Mouse (Mus musculus) thymus, postnatal 10 days (tissue): ENCODE measurements around the gene Ndufv2.

ENCODE experiments used
- DNase-seq, 2 experiments: peaks; one replicate each; pipeline ENCODE4 v3.0.0; 2021; ENCODE audit warnings: low spot score in 2 of 2

Ndufv2 gene

GRCm38 (mm10) chr17:66101380-66102330 is at the start of gene Ndufv2:
Gene Ndufv2 (minus strand): TSS chr17:66101559.
- peak; percentile 86 to 93 for DNase-seq

GRCm38 (mm10) chr17:66131212-66131611 is 29.9 kb upstream of the Ndufv2 start:
- peak; percentile 18 to 35 for DNase-seq

GRCm38 (mm10) chr17:66130371-66130770 is 29.0 kb upstream of the Ndufv2 start:
- DNase-seq = no peak

- DNase-seq = no peak
Observed at GRCm38 (mm10) chr17:66125211-66125610, 23.9 kb upstream of the Ndufv2 start.

GRCm38 (mm10) chr17:66123816-66124610 is 22.7 kb upstream of the Ndufv2 start:
- no peak for DNase-seq

DNA sequence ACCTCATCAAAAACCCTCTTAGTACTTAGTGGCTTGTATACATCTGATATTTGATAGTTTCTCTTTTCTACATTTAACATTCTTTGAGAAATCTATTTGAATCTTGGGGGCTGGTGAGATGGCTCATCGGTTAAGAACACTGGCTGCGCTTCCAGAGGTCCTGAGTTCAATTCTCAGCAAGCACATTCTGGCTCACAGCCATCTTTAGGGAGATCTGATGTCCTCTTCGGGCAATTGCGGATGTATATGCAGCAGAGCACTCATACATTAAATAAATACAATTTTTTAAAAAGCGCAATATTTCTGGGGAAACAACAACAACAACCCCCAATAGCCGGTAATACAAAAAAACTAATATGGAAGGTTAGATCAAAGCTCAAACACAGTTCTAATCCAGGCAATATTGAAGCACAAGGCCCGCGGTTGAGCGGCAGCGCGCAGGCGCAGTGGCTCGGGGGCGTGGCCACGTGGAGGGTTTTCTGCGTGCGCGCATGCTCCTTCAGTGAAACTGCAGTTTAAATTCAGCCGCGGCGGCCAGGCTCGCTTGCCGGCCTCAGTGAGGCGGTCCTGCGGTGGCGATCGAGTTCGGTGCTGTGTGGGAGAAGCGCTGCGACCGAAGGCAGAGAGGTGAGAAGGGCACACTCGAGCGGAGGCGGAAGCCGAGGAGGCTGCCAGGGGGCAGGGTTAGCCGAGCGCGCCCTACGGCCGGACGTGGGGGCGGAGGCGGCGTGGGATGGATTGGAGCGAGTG is 21.9 kb upstream of the Ndufv2 start, which contains the start of gene Ddx11:
Gene Ddx11, plus strand, starts transcription at position 455 of the 750 bp plus-strand sequence.
- peak; percentile 80 to 93 for DNase-seq

GRCm38 (mm10) chr17:66120701-66121100 is 19.3 kb upstream of the Ndufv2 start:
- no peak for DNase-seq

DNA sequence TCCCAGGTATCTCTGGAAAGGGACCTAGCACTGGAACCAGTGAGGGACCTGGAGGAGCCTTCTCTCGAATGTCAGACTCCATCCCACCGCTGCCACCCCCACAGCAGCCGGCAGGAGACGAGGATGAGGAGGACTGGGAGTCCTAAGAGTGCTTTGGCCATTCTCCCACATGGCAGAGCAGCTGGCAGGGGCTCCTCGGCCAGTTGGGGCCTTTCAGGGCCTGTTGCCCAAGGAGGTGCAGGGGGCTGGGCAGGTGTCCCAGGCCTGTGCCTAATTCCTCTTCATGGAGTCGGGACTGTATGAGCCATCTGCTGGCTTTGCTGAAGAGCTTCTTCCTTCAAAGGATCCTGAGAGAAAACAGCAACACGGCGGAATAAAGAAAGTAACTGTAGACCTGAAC is 17.6 kb upstream of the Ndufv2 start:
- DNase-seq = no peak

DNA sequence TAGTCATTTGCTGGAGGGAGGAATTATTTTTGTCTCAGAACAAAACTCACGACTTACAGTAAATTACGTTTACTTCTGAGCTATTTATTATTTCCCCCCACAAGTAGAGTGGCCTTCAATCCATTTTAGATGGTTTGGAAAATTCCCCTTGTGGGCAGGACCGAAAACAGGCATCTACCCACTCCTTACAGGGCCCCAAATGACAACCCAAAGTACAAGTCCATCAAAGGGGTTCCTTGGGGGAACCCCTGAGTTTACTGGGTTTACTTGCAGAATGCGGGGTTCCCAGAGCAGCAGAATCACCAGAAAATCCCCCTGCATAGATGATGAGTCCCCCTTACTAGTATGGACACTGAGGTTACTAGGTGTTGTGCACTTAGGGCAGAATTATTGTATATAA is 10.8 kb upstream of the Ndufv2 start:
- DNase-seq = no peak

GRCm38 (mm10) chr17:66111402-66111959 is 10.1 kb upstream of the Ndufv2 start, which contains the start of gene Washc1:
Gene Washc1 (plus strand): TSS chr17:66111545.
- peak; percentile 83 to 84 for DNase-seq

GRCm38 (mm10) chr17:66110746-66111145 is 9.4 kb upstream of the Ndufv2 start:
- no peak for DNase-seq

- DNase-seq = no peak
Observed at GRCm38 (mm10) chr17:66108198-66108597, 6.8 kb upstream of the Ndufv2 start.

DNA sequence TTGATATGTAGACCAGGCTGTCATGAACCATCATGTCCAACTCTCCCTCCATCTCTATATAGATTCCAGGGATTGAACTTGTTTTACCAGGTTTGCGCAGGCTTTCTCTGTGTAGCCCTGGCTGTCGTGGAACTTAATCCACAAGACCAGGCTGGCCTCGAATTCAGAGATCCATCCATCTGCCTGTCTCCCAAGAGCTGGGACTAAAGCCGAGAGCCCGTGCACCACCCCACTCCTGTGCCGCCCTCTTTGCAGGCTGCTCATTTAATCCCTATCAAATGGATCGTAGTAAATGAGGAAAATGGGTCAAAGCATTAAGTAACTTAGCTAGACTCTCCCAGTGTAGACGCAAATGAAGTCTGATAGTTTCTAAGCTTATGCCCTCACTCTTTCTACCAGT is 6.1 kb upstream of the Ndufv2 start:
- no peak for DNase-seq

- peak; percentile 54 to 85 for DNase-seq
Observed at GRCm38 (mm10) chr17:66106601-66107267, 5.4 kb upstream of the Ndufv2 start.

DNA sequence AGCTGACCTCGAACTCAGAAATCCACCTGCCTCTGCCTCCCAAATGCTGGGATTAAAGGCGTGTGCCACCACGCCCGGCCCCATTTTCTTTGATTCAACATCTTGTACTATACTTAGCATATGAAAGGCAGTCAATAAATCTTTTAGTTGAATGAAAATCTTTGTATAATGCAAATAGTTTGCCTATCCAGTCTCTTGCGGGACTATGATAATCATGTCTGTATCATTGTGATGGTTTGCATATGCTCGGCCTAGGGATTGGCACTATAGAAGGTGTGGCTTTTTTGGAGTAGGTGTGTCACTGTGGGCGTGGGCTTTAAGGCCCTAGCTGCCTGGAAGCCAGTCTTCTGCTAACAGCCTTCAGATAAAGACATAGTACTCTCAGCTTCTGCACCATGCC is 2.7 kb upstream of the Ndufv2 start:
- no peak for DNase-seq

- DNase-seq = no peak
Observed at GRCm38 (mm10) chr17:66100566-66101379, 586 bp downstream of the Ndufv2 start.

- no peak for DNase-seq
Observed at GRCm38 (mm10) chr17:66092664-66093063, 8.7 kb downstream of the Ndufv2 start.

DNA sequence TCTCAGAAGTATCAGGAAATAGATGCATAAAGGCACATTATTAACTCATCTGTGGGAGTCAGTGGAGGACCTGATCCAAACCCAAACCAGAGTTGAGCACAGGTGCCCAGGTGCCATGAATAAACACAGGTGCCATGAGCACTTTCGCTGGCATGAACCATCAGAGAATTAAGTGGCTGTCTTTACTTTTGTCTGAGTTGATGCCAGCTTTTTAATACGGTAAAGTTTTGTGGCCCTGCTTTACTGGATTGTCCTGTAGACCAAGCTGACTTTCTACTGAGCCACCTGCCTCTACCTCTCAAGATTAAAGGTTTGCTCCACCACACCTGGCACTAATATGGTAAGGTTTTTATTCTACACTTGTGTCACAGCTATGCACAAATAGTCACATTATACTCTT is 9.3 kb downstream of the Ndufv2 start:
- no peak for DNase-seq

DNA sequence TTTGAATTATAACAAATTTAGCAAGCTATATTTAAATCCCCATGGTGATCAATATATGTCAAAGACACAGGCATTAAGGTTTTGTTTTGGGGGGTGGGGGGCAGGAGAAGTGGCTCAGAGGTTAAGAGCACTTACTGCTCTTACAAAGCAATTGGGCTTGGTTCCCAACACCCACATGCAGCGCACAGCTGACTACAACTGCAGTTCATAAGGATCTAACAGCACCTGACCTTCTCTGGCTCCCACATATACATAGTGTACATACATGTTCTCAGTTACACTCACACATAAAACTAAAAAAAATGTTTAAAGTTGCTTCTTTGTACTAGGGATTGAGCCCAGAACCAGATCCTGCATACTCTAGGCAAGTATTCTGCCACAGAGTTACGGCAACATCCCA is 10.0 kb downstream of the Ndufv2 start:
- DNase-seq = no peak

- DNase-seq = no peak
Observed at GRCm38 (mm10) chr17:66090251-66090650, 11.1 kb downstream of the Ndufv2 start.
